Mouse (Mus musculus): ENCODE data around the gene Tpm4.

- no peak for TF ChIP-seq CTCF (IDR thresholded peaks at IDR 0.05; ENCODE audit: low read depth)
- TF ChIP-seq EP300 (IDR thresholded peaks at IDR 0.05; ENCODE audit: low read depth) = no peak
These were observed 12.8 kb upstream of the Tpm4 start for GRCm38 (mm10) chr8:72121997-72122396.

Data from heart, postnatal 0 days (tissue).